Mouse (Mus musculus) stomach, embryonic 16.5 days (tissue): ENCODE measurements around the gene Cct8l1. TPM values are rescaled to one million over a fixed set of nuclear protein-coding genes. Genes with fewer than 3 reads are reported as not detected.

Experiments
- ATAC-seq: fragments of 200-750 bp; cut with Nextera tagmentation; 2 replicates; pipeline ENCODE4 v1.8.0; 2017; ENCODE audit warnings: moderate number of reproducible peaks, moderate TSS enrichment; ENCODE audit not compliant: insufficient read depth, low FRiP score
- H3K27ac ChIP-seq: fragments of 300-500 bp; sonication (generic); 2 replicates; pipeline ENCODE4 v1.5.1; 2014; ENCODE audit warnings: low read length
- H3K27me3 ChIP-seq: fragments of 300-500 bp; sonication (generic); 2 replicates; pipeline ENCODE4 v1.6.1; 2014; ENCODE audit warnings: low read length, control low read depth, mixed read lengths; ENCODE audit not compliant: control insufficient read depth, insufficient read depth
- H3K36me3 ChIP-seq: fragments of 300-500 bp; sonication (generic); 2 replicates; pipeline ENCODE4 v1.6.1; 2014; ENCODE audit warnings: low read length; ENCODE audit not compliant: control insufficient read depth, insufficient read depth
- H3K4me1 ChIP-seq: fragments of 300-500 bp; sonication (generic); 2 replicates; pipeline ENCODE4 v1.6.1; 2014; ENCODE audit warnings: low read length, control low read depth, mixed read lengths; ENCODE audit not compliant: control insufficient read depth, insufficient read depth
- H3K4me2 ChIP-seq: fragments of 300-500 bp; sonication (generic); 2 replicates; pipeline ENCODE4 v1.6.1; 2014; ENCODE audit warnings: low read depth, low read length, mixed read lengths
- H3K4me3 ChIP-seq: fragments of 300-500 bp; sonication (generic); replicated peaks from 2 replicates; pipeline ENCODE4 v1.5.1; 2014; ENCODE audit warnings: mild to moderate bottlenecking, low read length
- H3K9ac ChIP-seq: fragments of 300-500 bp; sonication (generic); 2 replicates; pipeline ENCODE4 v1.6.1; 2014; ENCODE audit warnings: low read length
- H3K9me3 ChIP-seq: fragments of 300-500 bp; sonication (generic); replicated peaks from 2 replicates; pipeline ENCODE4 v1.6.1; 2016; ENCODE audit warnings: low read length, control low read depth; ENCODE audit not compliant: control insufficient read depth
- WGBS: fragments of 180-500 bp; shearing (Covaris S2); extraction: QIAGEN DNeasy Blood & Tissue Kit; methylation state at CpG from one replicate; pipeline ENCODE4 v1.1.7; 2014; 5-methylcytosine and 5-hydroxymethylcytosine counted together
- polyA plus RNA-seq: library from polyadenylated mRNA; unstranded; fragments of >200 nt; fragmentation: Nextera tagmentation; extraction: Ambion mirVana; gene quantifications from 2 replicates; pipeline ENCODE4 v1.2.1, GENCODE M21; 2015

Gene Cct8l1
- polyA plus RNA-seq, 1 experiment from 2014 or later = 0.13 TPM

DNA sequence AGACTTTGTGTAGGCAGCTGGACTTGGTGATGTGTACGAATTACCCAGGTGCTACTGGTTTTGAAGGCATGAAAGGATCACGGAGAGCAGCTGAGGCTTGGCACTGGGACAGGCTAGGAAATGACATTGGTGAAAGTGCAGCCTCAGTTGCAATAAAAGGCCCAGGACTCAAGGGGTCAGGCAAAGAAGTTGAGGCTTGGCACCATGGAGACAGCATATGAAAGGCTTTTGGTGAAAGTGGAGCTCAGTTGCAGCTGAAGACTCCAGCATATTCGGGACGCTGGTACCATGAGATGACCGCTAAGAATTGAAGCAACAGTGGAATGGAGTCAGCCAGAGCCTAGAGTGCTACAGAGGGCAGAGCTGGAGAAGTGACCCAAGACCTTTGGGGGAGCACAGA lies 39.8 kb downstream of the Cct8l1 start:
- H3K9me3 ChIP-seq = no peaks in the 10 kb centered on the region
- H3K4me2 ChIP-seq = no peak overlapping the region
- no peaks in the 10 kb centered on the region for H3K4me1 ChIP-seq
- no peak overlapping the region for H3K9ac ChIP-seq
- no peaks in the 10 kb centered on the region for H3K36me3 ChIP-seq
- ATAC-seq = no peak
- WGBS = 83% methylated on average over 5 of the region's 5 CpGs
- no peak overlapping the region for H3K4me3 ChIP-seq
- H3K27ac ChIP-seq = no peak overlapping the region
- H3K27me3 ChIP-seq = no peaks in the 10 kb centered on the region

DNA sequence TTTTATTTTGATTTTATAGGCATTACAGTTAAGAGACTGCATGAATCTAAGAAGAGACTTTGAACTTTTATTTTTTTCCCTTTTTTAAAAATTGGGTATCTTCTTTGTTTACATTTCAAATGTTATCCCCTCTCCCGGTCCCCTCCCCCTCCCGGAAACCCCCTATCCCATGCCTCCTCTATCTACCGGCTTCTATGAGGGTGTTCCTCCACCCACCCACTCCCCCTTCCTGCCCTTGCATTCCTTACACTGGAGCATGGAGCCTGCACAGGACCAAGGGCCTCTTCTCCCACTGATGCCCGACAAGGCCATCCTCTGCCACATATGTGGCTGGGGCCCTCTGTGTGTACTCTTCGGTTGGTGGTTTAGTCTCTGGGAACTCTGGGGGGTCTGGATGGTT lies 40.5 kb downstream of the Cct8l1 start:
- WGBS = 68% methylated on average over 5 of the region's 5 CpGs
- H3K4me1 ChIP-seq = no peaks in the 10 kb centered on the region

More for the DNA sequence above, 40.5 kb downstream of the Cct8l1 start:
- H3K9me3 ChIP-seq = no peaks in the 10 kb centered on the region
- no peak for ATAC-seq
- H3K36me3 ChIP-seq = no peaks in the 10 kb centered on the region
- no peak overlapping the region for H3K4me3 ChIP-seq
- no peaks in the 10 kb centered on the region for H3K27me3 ChIP-seq
- H3K27ac ChIP-seq = no peak overlapping the region
- no peak overlapping the region for H3K9ac ChIP-seq
- H3K4me2 ChIP-seq = no peak overlapping the region

Other genes with a start within 250 kb of the Cct8l1 start
- gene Kmt2c, start 17.3 kb upstream of the Cct8l1 start, polyA plus RNA-seq = 12.1 and 13.6 TPM in 2 replicates
- gene Xrcc2, start 189.8 kb downstream of the Cct8l1 start, polyA plus RNA-seq = 7.2 TPM in 2 replicates
- gene Actr3b, start 243.9 kb downstream of the Cct8l1 start, polyA plus RNA-seq = 3.7 and 4.5 TPM in 2 replicates